Mouse (Mus musculus) limb, embryonic 15.5 days (tissue): ENCODE measurements around the gene Gm27021. TPM values are rescaled to one million over a fixed set of nuclear protein-coding genes. Genes with fewer than 3 reads are reported as not detected.

Experiments
- ATAC-seq: fragments of 200-750 bp; cut with Nextera tagmentation; 2 replicates; pipeline ENCODE4 v1.8.0; 2017; ENCODE audit warnings: low read depth, moderate TSS enrichment; ENCODE audit not compliant: insufficient number of reproducible peaks, low FRiP score, low TSS enrichment
- H3K27ac ChIP-seq: fragments of 300-500 bp; sonication (generic); 2 replicates; pipeline ENCODE4 v1.5.1; 2015; ENCODE audit warnings: moderate library complexity, mild to moderate bottlenecking, inconsistent platforms
- H3K27me3 ChIP-seq: fragments of 300-500 bp; sonication (generic); 2 replicates; pipeline ENCODE4 v1.6.1; 2015; ENCODE audit warnings: inconsistent platforms
- H3K36me3 ChIP-seq: fragments of 300-500 bp; sonication (generic); 2 replicates; pipeline ENCODE4 v1.6.1; 2015; ENCODE audit warnings: inconsistent platforms
- H3K4me1 ChIP-seq: fragments of 300-500 bp; sonication (generic); 2 replicates; pipeline ENCODE4 v1.6.1; 2015; ENCODE audit warnings: inconsistent platforms
- H3K4me2 ChIP-seq: fragments of 300-500 bp; sonication (generic); 2 replicates; pipeline ENCODE4 v1.6.1; 2015; ENCODE audit warnings: mild to moderate bottlenecking, inconsistent platforms
- H3K4me3 ChIP-seq: fragments of 300-500 bp; sonication (generic); 2 replicates; pipeline ENCODE4 v1.5.1; 2015; ENCODE audit warnings: mild to moderate bottlenecking, inconsistent platforms
- H3K9ac ChIP-seq: fragments of 300-500 bp; sonication (generic); 2 replicates; pipeline ENCODE4 v1.6.1; 2015; ENCODE audit warnings: inconsistent platforms
- H3K9me3 ChIP-seq: fragments of 300-500 bp; sonication (generic); 2 replicates; pipeline ENCODE4 v1.6.1; 2016; ENCODE audit warnings: inconsistent platforms
- WGBS: fragments of 180-500 bp; shearing (Covaris S2); methylation state at CpG from one replicate; pipeline ENCODE4 v1.1.7; 2015; 5-methylcytosine and 5-hydroxymethylcytosine counted together
- polyA plus RNA-seq: library from polyadenylated mRNA; unstranded; fragments of >200 nt; fragmentation: Nextera tagmentation; extraction: Ambion mirVana; gene quantifications from 2 replicates; pipeline ENCODE4 v1.2.1, GENCODE M21; 2015

Gene Gm27021
- polyA plus RNA-seq, 1 experiment from 2014 or later = 5.0 TPM

DNA sequence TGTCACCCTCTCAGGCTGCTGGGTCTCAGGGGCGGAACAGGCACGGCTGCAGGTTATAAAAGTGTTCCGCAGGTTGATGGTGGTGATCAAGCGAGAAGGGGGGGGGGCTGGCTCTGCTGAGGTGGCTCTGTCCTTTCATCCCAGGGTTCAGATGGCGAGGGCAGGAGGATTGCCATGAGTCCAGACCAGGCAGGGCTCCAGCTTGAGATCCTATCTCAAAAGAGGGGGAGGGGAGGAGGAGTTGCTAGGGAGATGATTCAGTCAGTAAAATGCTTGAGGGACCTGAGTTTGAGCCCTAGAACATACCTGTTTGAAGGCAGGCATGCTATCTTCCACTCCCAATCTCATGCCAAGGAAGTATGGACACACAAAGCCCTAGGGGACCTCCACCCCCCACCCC is 107.3 kb downstream of the Gm27021 start:
- peaks cover 88% of the 10 kb centered on the region for H3K4me1 ChIP-seq
- H3K27me3 ChIP-seq = no peaks in the 10 kb centered on the region
- H3K4me3 ChIP-seq = no peak overlapping the region
- H3K36me3 ChIP-seq = no peaks in the 10 kb centered on the region
- no peak for ATAC-seq
- H3K9me3 ChIP-seq = no peaks in the 10 kb centered on the region
- WGBS = 75% methylated on average over 5 of the region's 5 CpGs
- no peak overlapping the region for H3K9ac ChIP-seq
- H3K27ac ChIP-seq = no peak overlapping the region
- no peak overlapping the region for H3K4me2 ChIP-seq

DNA sequence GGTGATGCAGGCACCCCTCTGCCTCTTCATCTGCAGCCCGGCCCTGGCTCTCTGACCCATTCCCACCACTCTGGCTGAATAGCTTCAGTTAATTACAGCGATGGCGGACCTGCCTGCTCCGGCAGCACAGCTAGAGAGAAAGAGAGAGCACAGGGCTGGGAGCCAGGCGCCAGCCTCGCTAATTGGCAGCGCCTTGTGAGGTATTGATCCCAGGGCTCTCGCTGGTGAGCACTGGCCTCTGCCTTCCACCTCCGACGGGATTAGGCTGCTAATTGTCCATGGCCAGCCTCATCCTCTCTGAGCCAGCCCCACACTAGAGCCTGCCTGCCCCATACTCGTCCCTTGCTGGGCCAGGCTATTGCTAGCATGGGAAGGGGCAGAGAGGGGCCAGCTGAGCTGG is 108.2 kb downstream of the Gm27021 start:
- peaks cover 81% of the 10 kb centered on the region for H3K4me1 ChIP-seq
- peaks cover 1% of the 10 kb centered on the region for H3K36me3 ChIP-seq
- H3K9ac ChIP-seq = no peak overlapping the region
- H3K27ac ChIP-seq = no peak overlapping the region
- H3K9me3 ChIP-seq = no peaks in the 10 kb centered on the region
- no peak for ATAC-seq
- H3K27me3 ChIP-seq = no peaks in the 10 kb centered on the region
- WGBS = 27% methylated on average over 11 of the region's 11 CpGs
- H3K4me2 ChIP-seq = no peak overlapping the region
- H3K4me3 ChIP-seq = no peak overlapping the region

Other genes starting within 250 kb of the Gm27021 start
- gene Gins2, start 78.8 kb downstream of the Gm27021 start, polyA plus RNA-seq = 81.4 and 85.2 TPM in 2 replicates
- gene 1190005I06Rik, start 20.4 kb downstream of the Gm27021 start, polyA plus RNA-seq = 7.7 and 9.9 TPM in 2 replicates
- 903 and 912 TPM in 2 replicates for gene Cox4i1, start 143 bp upstream of the Gm27021 start, polyA plus RNA-seq
- gene Emc8, start 494 bp upstream of the Gm27021 start, polyA plus RNA-seq = 205 and 218 TPM in 2 replicates
- 5.9 and 8.8 TPM in 2 replicates for gene Irf8, start 68.3 kb upstream of the Gm27021 start, polyA plus RNA-seq